Mouse (Mus musculus): ENCODE measurements around the gene Eya3.

DNA sequence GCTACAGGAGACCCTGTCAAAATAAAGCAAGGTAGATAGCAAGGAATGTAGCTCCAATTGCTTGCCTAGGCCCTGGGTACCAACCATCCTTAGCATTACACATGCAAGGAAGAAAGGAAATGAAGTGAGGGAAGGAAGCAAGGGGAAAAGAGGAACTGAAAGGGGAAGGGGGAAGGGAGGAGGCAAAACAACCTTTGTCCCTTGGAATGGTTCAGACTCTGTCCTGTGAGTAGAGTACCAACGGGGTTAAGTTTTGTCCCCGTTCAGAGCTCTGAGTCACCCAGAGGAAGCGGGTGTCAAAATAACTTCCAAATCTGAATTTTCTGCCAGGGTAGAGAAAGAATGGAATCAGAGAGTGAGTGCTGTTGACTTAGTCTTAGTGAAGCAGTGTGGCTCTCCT lies 121.5 kb downstream of the Eya3 start:
- TF ChIP-seq CTCF (IDR thresholded peaks at IDR 0.05; ENCODE audit: control insufficient read depth, insufficient read depth, insufficient read length): no peak
- no peak for TF ChIP-seq CEBPB (IDR thresholded peaks at IDR 0.05; ENCODE audit: low read depth)
- no peak for TF ChIP-seq MAX (IDR thresholded peaks at IDR 0.05)
